Mouse (Mus musculus): ENCODE measurements around the gene Itpr2.

- TF ChIP-seq POLR2A (IDR thresholded peaks at IDR 0.05; ENCODE audit: borderline replicate concordance, insufficient read depth, low read length): no peak
- TF ChIP-seq CTCF (IDR thresholded peaks at IDR 0.05; ENCODE audit: borderline replicate concordance, insufficient read depth, low read depth, low read length): no peak
Observed at GRCm38 (mm10) chr6:146519019-146519418, 17.0 kb upstream of the Itpr2 start.

Data from cerebellum, adult 2 months (tissue).